Mouse (Mus musculus) monocyte, adult 59 days (primary cell): ENCODE results near the gene P2ry12. TPM values are rescaled to one million over a fixed set of nuclear protein-coding genes. Genes with fewer than 3 reads are reported as not detected.

ENCODE experiments used
- total RNA-seq, 2 experiments: library from RNA; stranded (reverse); gene quantifications; one replicate each; pipeline ENCODE4 v1.2.4; 2023

The P2ry12 gene
- total RNA-seq = 10 to 100 TPM; 24.3 to 25.9 TPM

GRCm38 (mm10) chr3:59262704-59263103 is at the start of gene P2ry12:
Gene P2ry12 (minus strand): TSS chr3:59262871.

DNA sequence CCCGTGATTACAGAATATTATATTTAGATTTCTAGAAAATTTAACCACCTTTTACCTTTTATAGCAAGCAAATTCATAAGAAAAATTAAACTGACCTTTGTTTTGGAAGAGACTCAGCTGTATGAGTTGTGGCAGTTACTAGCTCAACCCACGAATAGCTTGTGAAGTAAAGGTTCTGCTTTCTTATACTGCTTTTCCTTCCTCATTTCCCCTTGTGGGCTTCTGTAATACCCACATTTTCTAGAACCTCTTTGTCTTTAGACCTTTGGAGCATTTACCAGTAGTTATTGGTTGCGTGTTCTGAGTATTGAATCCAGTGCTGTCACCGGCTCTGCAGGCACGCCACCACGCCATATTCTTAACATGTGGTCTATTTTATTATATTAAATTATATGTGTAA is 51.9 kb downstream of the P2ry12 start, which contains the start of gene P2ry13:
Gene P2ry13 (minus strand): TSS at position 156 of the 400 bp plus-strand sequence.

GRCm38 (mm10) chr3:59194938-59195337 is 67.7 kb downstream of the P2ry12 start, which contains the start of gene Gpr87:
Gene Gpr87 (minus strand): TSS chr3:59195104.

Other genes with a start within 250 kb of the P2ry12 start
- gene Gpr171, start 161.1 kb downstream of the P2ry12 start, total RNA-seq = 1 to 10 TPM; 2.2 to 2.8 TPM
- 10 to 100 TPM in 1 of 2 experiments, 1 to 10 TPM in 1; 9.3 to 12.1 TPM for gene P2ry14, start 109.3 kb downstream of the P2ry12 start, total RNA-seq
- gene Gpr87, start 67.8 kb downstream of the P2ry12 start, total RNA-seq = not detected
- gene P2ry13, start 52.0 kb downstream of the P2ry12 start, total RNA-seq = 10 to 100 TPM; 56.7 to 59.2 TPM
- gene Igsf10, start 81.5 kb upstream of the P2ry12 start, total RNA-seq = under 1 TPM; 0.39 to 0.58 TPM